Mouse (Mus musculus) CH12.LX (cell line): ENCODE data around the gene Prr36. TPM values are rescaled to one million over a fixed set of nuclear protein-coding genes. Genes with fewer than 3 reads are reported as not detected.

Experiments
- polyA plus RNA-seq: library from polyadenylated mRNA; unstranded; fragments of >175 nt; gene quantifications from 2 replicates; pipeline ENCODE4 v1.2.1, GENCODE M21; 2012; ENCODE audit warnings: low read depth; ENCODE audit not compliant: insufficient read length
- total RNA-seq, 2 experiments: library from RNA; depleted of rRNA; stranded (reverse); fragments of 300-350 nt in 1 of 2; fragments of >200 nt in 1 of 2; gene quantifications; 2 replicates each; pipeline ENCODE4 v1.2.3; 2012 to 2014

Gene Prr36
- total and polyA plus RNA-seq, 3 experiments: 0.05 to 0.59 (median 0.13) TPM

Other genes starting within 250 kb of the Prr36 start
- gene Cd209f, start 111.6 kb downstream of the Prr36 start, total RNA-seq (2012; rRNA removed): not detected in 2 replicates
- gene Cd209f, start 111.6 kb downstream of the Prr36 start, total RNA-seq (2014; rRNA removed): not detected in 2 replicates
- not detected in 2 replicates for gene Cd209f, start 111.6 kb downstream of the Prr36 start, polyA plus RNA-seq
- not detected in 2 replicates for gene Cd209g, start 83.4 kb downstream of the Prr36 start, total RNA-seq (2012; rRNA removed)
- not detected in 2 replicates for gene Cd209g, start 83.4 kb downstream of the Prr36 start, total RNA-seq (2014; rRNA removed)
- not detected in 2 replicates for gene Cd209g, start 83.4 kb downstream of the Prr36 start, polyA plus RNA-seq
- 4.6 and 6.6 TPM in 2 replicates for gene Evi5l, start 50.9 kb downstream of the Prr36 start, total RNA-seq (2012; rRNA removed)
- 1.4 and 2.2 TPM in 2 replicates for gene Evi5l, start 50.9 kb downstream of the Prr36 start, total RNA-seq (2014; rRNA removed)
- 2.8 and 3.6 TPM in 2 replicates for gene Evi5l, start 50.9 kb downstream of the Prr36 start, polyA plus RNA-seq
- gene Lrrc8e, start 9.4 kb upstream of the Prr36 start, total RNA-seq (2012; rRNA removed): 0.25 TPM in 2 replicates
- not detected in 2 replicates for gene Lrrc8e, start 9.4 kb upstream of the Prr36 start, total RNA-seq (2014; rRNA removed)
- 0.07 TPM in 1 of 2 replicates, not detected in the other for gene Lrrc8e, start 9.4 kb upstream of the Prr36 start, polyA plus RNA-seq
- gene Map2k7, start 21.3 kb upstream of the Prr36 start, total RNA-seq (2012; rRNA removed): 18.1 and 18.3 TPM in 2 replicates
- gene Map2k7, start 21.3 kb upstream of the Prr36 start, total RNA-seq (2014; rRNA removed): 10.5 and 11.8 TPM in 2 replicates
- gene Map2k7, start 21.3 kb upstream of the Prr36 start, polyA plus RNA-seq: 73.8 and 74.0 TPM in 2 replicates
- gene Gm49320, start 21.4 kb upstream of the Prr36 start, total RNA-seq (2012; rRNA removed): 0.08 and 0.38 TPM in 2 replicates
- 0.08 and 0.26 TPM in 2 replicates for gene Gm49320, start 21.4 kb upstream of the Prr36 start, total RNA-seq (2014; rRNA removed)
- 0.23 and 0.67 TPM in 2 replicates for gene Gm49320, start 21.4 kb upstream of the Prr36 start, polyA plus RNA-seq
- gene Tgfbr3l, start 30.8 kb upstream of the Prr36 start, total RNA-seq (2012; rRNA removed): 3.5 and 4.5 TPM in 2 replicates
- 1.7 and 2.0 TPM in 2 replicates for gene Tgfbr3l, start 30.8 kb upstream of the Prr36 start, total RNA-seq (2014; rRNA removed)
- 13.3 and 16.9 TPM in 2 replicates for gene Tgfbr3l, start 30.8 kb upstream of the Prr36 start, polyA plus RNA-seq
- 23.5 and 30.0 TPM in 2 replicates for gene Snapc2, start 35.6 kb upstream of the Prr36 start, total RNA-seq (2012; rRNA removed)
- gene Snapc2, start 35.6 kb upstream of the Prr36 start, total RNA-seq (2014; rRNA removed): 18.3 and 22.4 TPM in 2 replicates
- gene Snapc2, start 35.6 kb upstream of the Prr36 start, polyA plus RNA-seq: 29.8 and 30.8 TPM in 2 replicates
- gene Ctxn1, start 41.8 kb upstream of the Prr36 start, total RNA-seq (2012; rRNA removed): 0.68 and 0.80 TPM in 2 replicates
- gene Ctxn1, start 41.8 kb upstream of the Prr36 start, total RNA-seq (2014; rRNA removed): 0.73 and 1.3 TPM in 2 replicates
- gene Ctxn1, start 41.8 kb upstream of the Prr36 start, polyA plus RNA-seq: 3.0 and 3.2 TPM in 2 replicates
- gene Timm44, start 58.5 kb upstream of the Prr36 start, total RNA-seq (2012; rRNA removed): 130 and 147 TPM in 2 replicates
- 109 and 123 TPM in 2 replicates for gene Timm44, start 58.5 kb upstream of the Prr36 start, total RNA-seq (2014; rRNA removed)
- 143 and 177 TPM in 2 replicates for gene Timm44, start 58.5 kb upstream of the Prr36 start, polyA plus RNA-seq
- 4.6 and 4.9 TPM in 2 replicates for gene Ccl25, start 107.8 kb upstream of the Prr36 start, total RNA-seq (2012; rRNA removed)
- gene Ccl25, start 107.8 kb upstream of the Prr36 start, total RNA-seq (2014; rRNA removed): 5.4 and 5.7 TPM in 2 replicates
- 5.6 and 6.0 TPM in 2 replicates for gene Ccl25, start 107.8 kb upstream of the Prr36 start, polyA plus RNA-seq
- 55.8 and 76.9 TPM in 2 replicates for gene Elavl1, start 108.0 kb upstream of the Prr36 start, total RNA-seq (2012; rRNA removed)
- 110 and 112 TPM in 2 replicates for gene Elavl1, start 108.0 kb upstream of the Prr36 start, total RNA-seq (2014; rRNA removed)
- 67.1 and 76.4 TPM in 2 replicates for gene Elavl1, start 108.0 kb upstream of the Prr36 start, polyA plus RNA-seq